In genomic region chr2:23040001-23040646, GRCm38 (mm10) we compare ENCODE assay signal across 8 mouse cellular contexts. TPM values are rescaled to one million over a fixed set of nuclear protein-coding genes. Genes with fewer than 3 reads are reported as not detected.
DNase-seq lines count a peak whose midpoint lies in the region; ATAC-seq lines count a peak whose summit lies in the region.

Gene Abi1, minus strand, starts transcription at chr2:23040241.

- peaks cover 5% of the 10 kb centered on the region for H3K4me1 ChIP-seq in brown adipose tissue, adult 24 weeks (ENCODE audit: control insufficient read depth, insufficient read depth, insufficient read length, low read length)
- peaks cover 35% of the 10 kb centered on the region for H3K4me1 ChIP-seq in heart, embryonic 13.5 days
- peaks cover 40% of the 10 kb centered on the region for H3K4me1 ChIP-seq in liver, embryonic 12.5 days

- 2% methylated on average over 24 of the region's 24 CpGs for whole genome bisulfite sequencing in heart, embryonic 13.5 days
- 3% methylated on average over 24 of the region's 24 CpGs for WGBS in liver, embryonic 12.5 days (ENCODE audit: insufficient replicate concordance)

- H3K27ac ChIP-seq in brown adipose tissue, adult 24 weeks (replicated peaks; ENCODE audit: low read depth, low read length), result peak within 1 kb of the TSS; percentile 89
- peak within 1 kb of the TSS; percentile 98 for H3K27ac ChIP-seq in heart, embryonic 13.5 days (replicated peaks)
- H3K27ac ChIP-seq in liver, embryonic 12.5 days, result peak within 1 kb of the TSS; percentile 95

- H3K4me2 ChIP-seq in heart, embryonic 13.5 days, result peak within 1 kb of the TSS; percentile 85
- peak within 1 kb of the TSS; percentile 85 for H3K4me2 ChIP-seq in liver, embryonic 12.5 days

- H3K4me3 ChIP-seq in brown adipose tissue, adult 24 weeks (ENCODE audit: insufficient read depth, low read depth, low read length), result peak within 1 kb of the TSS; percentile 95
- peak within 1 kb of the TSS; percentile 84 for H3K4me3 ChIP-seq in heart, embryonic 13.5 days
- H3K4me3 ChIP-seq in liver, embryonic 12.5 days, result peak within 1 kb of the TSS; percentile 87

- no peaks in the 10 kb centered on the region for H3K27me3 ChIP-seq in heart, embryonic 13.5 days (replicated peaks)
- H3K27me3 ChIP-seq in liver, embryonic 12.5 days (replicated peaks), result no peaks in the 10 kb centered on the region

- DNase-seq in fat pad, adult 2 months (ENCODE audit: extremely low read depth, low read depth, low spot score), result peak; percentile 89
- DNase-seq in kidney, postnatal 10 days, result peak; percentile 95
- peak; percentile 93 for DNase-seq in natural killer cell, adult 2 months (ENCODE audit: low spot score in 2 of 2)
- peak; percentile 98 for DNase-seq in telencephalon, adult 2 months (ENCODE audit: low read depth, low spot score)

- peak; percentile 84 for ATAC-seq in CD4-positive, CD25-positive, alpha-beta regulatory T cell, adult 4 months
- peak; percentile 93 for ATAC-seq in heart, embryonic 13.5 days (ENCODE audit: extremely low read depth, insufficient number of reproducible peaks, low FRiP score, low TSS enrichment)
- ATAC-seq in liver, embryonic 12.5 days, result peak; percentile 93

- no peaks in the 10 kb centered on the region for H3K36me3 ChIP-seq in heart, embryonic 13.5 days
- H3K36me3 ChIP-seq in liver, embryonic 12.5 days, result no peaks in the 10 kb centered on the region

- no peaks in the 10 kb centered on the region for H3K9me3 ChIP-seq in heart, embryonic 13.5 days
- H3K9me3 ChIP-seq in liver, embryonic 12.5 days (replicated peaks), result no peaks in the 10 kb centered on the region

- H3K9ac ChIP-seq in heart, embryonic 13.5 days, result peak within 1 kb of the TSS; percentile 95
- H3K9ac ChIP-seq in liver, embryonic 12.5 days, result peak within 1 kb of the TSS; percentile 96

RNA-seq across cellular contexts. Expression of gene Abi1, which starts in this region (rescaled TPM):
- 100 to 1,000 TPM; 208 to 259 TPM for polyA plus RNA-seq in CD4-positive, CD25-positive, alpha-beta regulatory T cell, adult 4 months (2017; shearing (Covaris generic))
- polyA plus RNA-seq in brown adipose tissue, adult 24 weeks (2012; ENCODE audit: insufficient read depth, insufficient read length, missing spikeins), result 27.1 and 53.2 TPM in 2 replicates
- polyA plus RNA-seq in heart, embryonic 13.5 days (2015; fragmentation: Nextera tagmentation; extraction: Ambion mirVana), result 28.7 and 31.5 TPM in 2 replicates
- 21.0 and 21.3 TPM in 2 replicates for polyA plus RNA-seq in liver, embryonic 12.5 days (2016; fragmentation: Nextera tagmentation; extraction: Ambion mirVana)

Comparison
In these comparisons a context has a peak if more than half of its experiments do, and no peak if none do; other contexts are left out.
1. Peak in every context shown above with its lines: DNase-seq, ATAC-seq, H3K4me3 ChIP-seq and H3K27ac ChIP-seq.